Mouse (Mus musculus): ENCODE results near the gene Gm42421.

Gm42421 gene

DNA sequence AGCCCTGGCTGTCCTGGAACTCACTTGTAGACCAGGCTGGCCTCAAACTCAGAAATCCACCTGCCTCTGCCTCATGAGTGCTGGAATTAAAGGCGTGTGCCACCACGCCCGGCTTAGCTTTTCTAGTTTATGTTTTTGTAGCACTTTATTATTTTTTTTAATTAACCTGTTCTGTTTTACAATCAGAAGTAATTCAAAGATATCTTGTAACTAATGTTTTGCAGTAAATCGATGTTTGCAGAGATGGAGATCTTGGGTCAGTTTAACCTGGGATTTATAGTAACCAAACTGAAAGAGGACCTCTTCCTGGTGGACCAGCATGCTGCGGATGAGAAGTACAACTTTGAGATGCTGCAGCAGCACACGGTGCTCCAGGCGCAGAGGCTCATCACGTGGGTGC is at the start of gene Gm42421:
Gene Gm42421 (plus strand): TSS at position 301 of the 400 bp plus-strand sequence.
- no peak for DNase-seq (ENCODE audit: low spot score in 2 of 2)

GRCm38 (mm10) chr5:143885274-143885673 is 42.7 kb upstream of the Gm42421 start:
- no peak for DNase-seq (ENCODE audit: low spot score in 2 of 2)

- DNase-seq (ENCODE audit: low spot score in 2 of 2), result no peak
Measured at GRCm38 (mm10) chr5:143890741-143891140, 37.2 kb upstream of the Gm42421 start.

DNA sequence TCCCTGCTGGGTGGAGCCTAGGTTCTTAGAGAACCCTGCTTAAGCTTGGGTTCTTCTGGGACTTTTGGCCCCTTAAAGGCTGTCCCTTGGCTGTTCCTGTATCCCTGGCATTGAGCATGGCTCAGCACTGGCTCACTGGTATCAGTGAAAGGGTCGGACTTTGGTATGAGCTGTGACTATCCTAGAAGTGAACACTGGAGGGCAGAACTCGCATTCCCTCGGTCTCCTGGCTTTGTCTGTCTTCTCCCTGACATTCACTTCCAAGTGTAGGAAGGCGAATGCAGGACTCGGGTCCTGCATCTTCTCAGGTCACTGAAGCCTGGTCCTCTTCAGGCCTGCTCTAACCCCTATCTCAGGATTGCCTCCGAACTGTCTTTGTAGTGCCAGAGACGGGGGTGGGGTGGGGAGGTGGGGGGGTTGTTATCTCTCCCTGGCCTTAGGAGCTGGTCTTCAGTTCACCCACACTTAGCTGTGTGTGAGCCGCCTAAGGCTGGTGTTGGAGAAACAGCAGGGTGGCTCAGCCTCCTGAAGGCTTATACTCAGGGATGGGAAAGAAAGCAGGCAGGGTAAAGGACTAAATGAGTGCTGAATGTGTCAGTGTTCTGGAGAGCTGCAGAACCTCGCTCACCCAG is 35.6 kb upstream of the Gm42421 start:
- DNase-seq (ENCODE audit: low spot score in 2 of 2), result no peak

- no peak for DNase-seq (ENCODE audit: low spot score in 2 of 2)
Measured at GRCm38 (mm10) chr5:143893396-143893795, 34.6 kb upstream of the Gm42421 start.

DNA sequence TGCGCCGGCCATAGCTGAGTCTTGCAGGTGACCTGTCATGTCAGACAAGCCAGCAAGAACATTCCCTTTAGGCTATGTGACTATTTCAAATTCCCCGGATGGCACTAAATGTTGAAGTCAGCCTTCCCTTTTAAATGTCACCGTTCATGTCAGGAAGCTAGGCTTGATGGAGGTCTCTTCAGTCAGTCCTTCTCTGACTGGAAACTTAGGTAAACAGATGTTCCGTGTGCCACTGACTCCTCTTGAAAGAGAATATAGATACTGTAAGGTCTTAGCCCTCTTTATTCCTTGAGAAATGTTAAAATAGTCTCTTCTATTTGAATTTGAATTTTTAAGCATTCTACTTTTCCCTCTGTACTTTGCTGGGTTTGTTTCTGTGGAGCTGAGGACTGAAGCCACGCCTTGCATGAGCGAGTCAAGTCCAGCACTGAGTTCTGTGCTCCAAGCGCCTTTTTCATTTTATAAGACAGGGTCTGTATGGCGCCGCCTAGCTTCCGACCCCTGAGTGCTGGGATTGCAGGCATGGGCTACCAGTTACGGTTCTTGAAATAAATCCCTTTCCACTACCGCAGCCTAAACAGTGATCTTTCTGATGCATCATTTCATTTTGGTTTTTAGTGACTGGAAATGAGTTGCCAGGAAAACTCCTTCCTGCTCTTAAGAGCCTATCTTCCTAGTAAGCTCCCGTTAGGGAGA is 30.2 kb upstream of the Gm42421 start, which contains the start of gene Ankrd61:
Gene Ankrd61 (minus strand): TSS at position 51 of the 696 bp plus-strand sequence.
- no peak for DNase-seq (ENCODE audit: low spot score in 2 of 2)

GRCm38 (mm10) chr5:143902111-143902510 is 25.9 kb upstream of the Gm42421 start:
- no peak for DNase-seq (ENCODE audit: low spot score in 2 of 2)

- DNase-seq (ENCODE audit: low spot score in 2 of 2), result no peak
Measured at GRCm38 (mm10) chr5:143903813-143904212, 24.2 kb upstream of the Gm42421 start.

DNA sequence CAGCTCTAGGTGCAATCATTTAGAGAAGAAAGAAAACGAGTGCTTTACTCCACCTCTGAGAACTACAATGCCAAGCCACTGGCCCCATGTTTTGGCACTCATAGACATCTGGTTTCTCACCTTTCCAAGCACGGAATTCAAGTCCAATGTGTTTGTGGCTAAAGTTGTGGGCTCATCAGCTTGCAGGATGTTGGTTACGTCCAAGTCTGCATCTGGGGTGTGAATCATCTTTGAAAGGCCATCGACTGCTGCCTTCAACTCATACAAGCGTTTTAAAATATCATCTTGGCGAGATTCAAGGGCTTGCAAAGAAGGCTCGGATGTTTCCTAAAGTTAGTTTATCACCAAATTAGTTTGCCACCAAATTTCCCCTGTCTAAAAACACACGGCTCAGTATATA is 21.5 kb upstream of the Gm42421 start:
- DNase-seq (ENCODE audit: low spot score in 2 of 2), result no peak

DNA sequence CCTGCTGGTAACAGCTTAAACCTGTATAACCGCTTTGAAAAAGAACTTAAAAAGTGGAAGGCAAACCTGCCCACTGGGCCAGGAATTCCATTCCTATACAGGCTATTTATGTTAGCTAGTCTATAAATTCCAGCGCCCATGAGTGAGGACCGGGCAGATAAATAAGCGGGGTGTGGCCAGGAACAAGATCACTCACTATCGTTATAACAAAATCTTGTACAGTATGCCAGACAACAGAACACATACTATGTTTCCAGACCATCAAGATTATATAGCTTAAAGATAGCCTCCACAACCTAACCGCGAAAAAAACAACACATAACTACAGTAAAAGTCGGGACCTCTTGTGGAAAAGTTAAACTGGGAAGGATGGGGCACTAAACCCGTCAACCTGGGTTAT is 19.0 kb upstream of the Gm42421 start:
- no peak for DNase-seq (ENCODE audit: low spot score in 2 of 2)

DNA sequence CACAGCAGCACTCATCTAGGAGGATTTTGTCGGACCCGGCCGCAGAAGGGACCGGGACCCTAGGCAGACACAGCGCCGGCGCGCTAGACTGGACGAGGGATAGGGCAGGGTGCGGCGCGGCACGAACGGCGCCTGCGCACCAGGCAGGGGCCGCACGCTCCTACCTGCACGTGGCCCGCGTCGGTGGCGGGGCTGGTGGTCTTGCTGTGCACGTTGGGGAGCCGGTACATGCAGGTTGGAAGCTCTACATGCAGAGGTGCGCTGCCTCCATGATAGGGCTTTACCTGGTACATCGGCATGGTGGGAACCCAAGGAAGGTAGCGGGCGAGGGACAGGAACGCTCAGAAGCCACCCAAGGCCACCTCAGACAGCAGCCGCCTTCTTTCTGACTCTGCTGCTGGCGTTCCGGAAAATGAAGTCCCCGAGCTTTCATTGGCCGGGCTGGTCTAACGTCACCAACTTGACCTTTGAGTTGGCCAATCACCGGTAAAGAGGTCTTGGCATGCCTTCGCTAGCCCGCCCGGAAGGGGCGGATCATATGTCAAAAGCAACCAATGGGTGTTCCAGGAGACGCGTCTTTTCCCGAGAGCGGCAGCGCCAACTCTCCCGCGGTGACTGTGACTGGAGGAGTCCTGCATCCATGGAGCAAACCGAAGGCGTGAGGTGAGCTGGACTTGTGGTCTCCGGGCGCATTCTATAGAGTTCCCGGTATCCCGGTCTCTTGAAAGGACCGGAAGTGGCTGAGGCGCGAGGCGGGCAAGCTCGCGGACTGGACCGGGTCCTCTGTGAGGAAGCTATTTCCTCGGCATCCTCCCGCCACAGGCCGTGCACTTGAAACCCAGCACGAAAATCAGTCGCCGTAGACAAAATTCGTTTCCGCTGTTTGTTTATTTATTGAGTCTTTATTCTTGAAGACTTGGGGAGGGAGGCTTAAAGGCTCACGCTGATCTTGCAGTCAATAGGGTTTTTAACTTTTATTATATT is 18.3 kb upstream of the Gm42421 start, which contains the start of the genes Aimp2 and Pms2:
Gene Aimp2 (minus strand): TSS at position 431 of the 984 bp plus-strand sequence.
Gene Pms2 (plus strand): TSS at position 548 of the 984 bp plus-strand sequence.
- peak; percentile 87 to 94 for DNase-seq (ENCODE audit: low spot score in 2 of 2)

- no peak for DNase-seq (ENCODE audit: low spot score in 2 of 2)
Measured at GRCm38 (mm10) chr5:143916221-143916620, 11.8 kb upstream of the Gm42421 start.

DNA sequence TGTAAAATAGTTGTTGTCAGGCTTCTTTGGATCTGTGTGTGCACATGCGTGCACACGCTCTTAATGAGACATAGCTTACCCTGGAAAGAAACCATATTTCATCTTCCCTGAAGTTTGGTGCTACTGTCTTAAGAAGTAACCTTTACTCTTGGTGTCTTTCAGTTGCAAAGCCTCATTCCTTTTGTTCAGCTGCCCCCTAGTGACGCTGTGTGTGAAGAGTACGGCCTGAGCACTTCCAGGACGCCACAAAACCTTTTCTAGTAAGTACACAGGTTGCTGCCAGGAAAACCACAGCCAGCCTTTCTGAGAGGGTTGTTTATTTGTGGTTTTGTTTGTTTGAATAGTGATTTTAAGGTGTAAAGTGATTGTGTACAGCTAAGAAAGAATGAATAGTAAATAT is 10.6 kb upstream of the Gm42421 start:
- peak in 1 of 2 experiments; percentile 76 for DNase-seq (ENCODE audit: low spot score in 2 of 2)

- DNase-seq (ENCODE audit: low spot score in 2 of 2), result no peak
Measured at GRCm38 (mm10) chr5:143918120-143918519, 9.9 kb upstream of the Gm42421 start.

GRCm38 (mm10) chr5:143924781-143925452 is 3.1 kb upstream of the Gm42421 start:
- DNase-seq (ENCODE audit: low spot score in 2 of 2), result peak in 1 of 2 experiments; percentile 36

- no peak for DNase-seq (ENCODE audit: low spot score in 2 of 2)
Measured at GRCm38 (mm10) chr5:143929291-143929690, 1.3 kb downstream of the Gm42421 start.

DNA sequence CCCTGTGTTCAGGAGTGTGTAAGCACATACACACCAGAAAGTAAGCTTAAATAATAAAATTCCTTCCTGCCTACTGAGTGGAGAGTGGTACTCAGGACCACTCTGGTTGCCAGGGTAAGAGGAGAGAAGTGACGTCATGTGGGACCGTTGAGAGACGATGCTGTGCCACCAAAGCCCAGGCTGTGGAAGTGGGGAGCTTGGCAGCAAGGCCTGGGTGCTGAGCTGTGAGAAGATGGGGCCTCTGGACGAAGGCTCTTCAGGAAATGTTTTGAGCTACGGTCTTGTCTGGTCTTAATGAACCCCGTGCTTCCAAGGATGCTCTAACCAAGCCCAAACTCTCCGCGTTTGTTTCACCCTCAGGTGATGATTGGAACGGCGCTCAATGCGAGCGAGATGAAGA is 2.7 kb downstream of the Gm42421 start:
- DNase-seq (ENCODE audit: low spot score in 2 of 2), result no peak

GRCm38 (mm10) chr5:143931863-143932580 is 4.0 kb downstream of the Gm42421 start:
- no peak for DNase-seq (ENCODE audit: low spot score in 2 of 2)

- no peak for DNase-seq (ENCODE audit: low spot score in 2 of 2)
Measured at GRCm38 (mm10) chr5:143932831-143933230, 4.9 kb downstream of the Gm42421 start, which contains the start of gene Rsph10b. TSS of gene Rsph10b (plus strand) at chr5:143933035.

DNA sequence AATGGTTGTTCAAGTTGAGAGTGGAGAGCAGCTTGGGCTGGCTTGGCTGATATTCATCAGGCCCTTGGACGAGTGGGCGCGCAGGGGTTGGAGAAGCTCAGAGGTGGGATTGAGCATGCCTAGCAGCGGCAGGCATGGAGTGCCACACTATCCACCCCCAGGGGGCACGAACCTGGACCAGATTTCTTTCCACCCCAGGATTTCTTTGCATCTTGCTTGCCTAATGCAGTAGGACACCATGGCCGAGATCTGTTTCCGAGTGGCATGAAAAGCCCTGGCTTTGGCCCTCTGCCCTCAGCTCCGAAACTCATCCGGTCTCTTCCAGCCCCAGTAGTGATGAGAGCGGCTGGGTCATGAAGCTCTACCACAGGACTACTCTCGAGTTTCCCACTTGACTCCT is 5.4 kb downstream of the Gm42421 start:
- no peak for DNase-seq (ENCODE audit: low spot score in 2 of 2)

DNA sequence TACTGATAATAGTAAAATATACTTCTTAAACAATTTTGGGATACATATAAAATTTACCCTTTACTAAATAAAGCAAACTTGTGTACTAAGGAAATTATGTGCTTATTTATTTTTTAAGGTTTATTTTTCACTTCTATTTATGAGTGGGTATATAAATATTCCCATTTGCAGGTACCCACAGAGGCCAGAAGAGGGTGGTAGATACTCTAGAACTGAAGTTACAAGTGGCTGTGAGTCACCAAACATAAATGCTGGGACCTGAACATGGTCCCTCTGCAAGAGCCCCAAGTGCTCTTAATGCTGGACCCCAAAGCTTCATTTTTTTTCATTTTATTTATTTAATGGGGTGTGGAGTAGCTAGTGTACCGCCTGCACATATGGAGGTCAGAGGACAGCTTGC is 5.9 kb downstream of the Gm42421 start:
- DNase-seq (ENCODE audit: low spot score in 2 of 2), result no peak
